Mouse (Mus musculus): ENCODE measurements around the gene Adgrv1. TPM values are rescaled to one million over a fixed set of nuclear protein-coding genes. Genes with fewer than 3 reads are reported as not detected.

The Adgrv1 gene
- total and polyA plus RNA-seq, 3 experiments: 0.17 to 0.44 (median 0.27) TPM

GRCm38 (mm10) chr13:81176071-81176470 is 456.9 kb downstream of the Adgrv1 start (continued):
- no peak for TF ChIP-seq ZNF384 (IDR thresholded peaks at IDR 0.05; ENCODE audit: low read depth, low read length)
- TF ChIP-seq JUND (conservative IDR thresholded peaks at IDR 0.05; ENCODE audit: low read depth, low read length): no peak
- TF ChIP-seq ZKSCAN1 (IDR thresholded peaks at IDR 0.05; ENCODE audit: borderline replicate concordance, low read depth, low read length): no peak
- TF ChIP-seq GABPA (IDR thresholded peaks at IDR 0.05; ENCODE audit: insufficient replicate concordance, low read depth, low read length): no peak
- no peak for TF ChIP-seq JUN (IDR thresholded peaks at IDR 0.05; ENCODE audit: insufficient read depth, low read depth, low read length)
- TF ChIP-seq USF2 (conservative IDR thresholded peaks at IDR 0.05; ENCODE audit: low read depth, low read length): no peak

GRCm38 (mm10) chr13:81171115-81171514 is 461.8 kb downstream of the Adgrv1 start:
- H3K9ac ChIP-seq (ENCODE audit: insufficient read depth, low read depth): no peak overlapping the region
- in situ Hi-C loops (cut with MboI; ENCODE audit: low pct_ligation_motif_present, low pct_unique_long_range_greater_than_20kb, low sequenced_read_pairs): loop anchor here (25.0 kb wide), 1 partner anchor 284 kb away; the partner anchor contains the start of gene Arrdc3
- no peaks in the 10 kb centered on the region for H3K36me3 ChIP-seq (replicated peaks in 1 of 2; ENCODE audit: control insufficient read depth in 1 of 2, insufficient read depth in 1 of 2, low read length in 1 of 2)
- peaks cover 21 to 33% of the 10 kb centered on the region in 2 experiments for H3K4me1 ChIP-seq (ENCODE audit: control insufficient read depth in 1 of 2, insufficient read depth in 2 of 2)
- no peaks in the 10 kb centered on the region for H3K79me2 ChIP-seq (replicated peaks; ENCODE audit: control insufficient read depth, extremely low read depth, insufficient read depth, poor library complexity, severe bottlenecking)
- H3K4me2 ChIP-seq (ENCODE audit: insufficient read depth, low read depth, poor library complexity, severe bottlenecking): no peak overlapping the region
- no peaks in the 10 kb centered on the region for H3K9me3 ChIP-seq (replicated peaks; ENCODE audit: low read length)
- no peak for DNase-seq (ENCODE audit: extremely low read depth)
- no peak for TF ChIP-seq RCOR1 (conservative IDR thresholded peaks at IDR 0.05; ENCODE audit: low read depth, low read length)
- TF ChIP-seq MAZ (IDR thresholded peaks at IDR 0.05; ENCODE audit: low read depth, low read length): no peak
- TF ChIP-seq IRF4 (IDR thresholded peaks at IDR 0.05; ENCODE audit: low read depth, low read length): no peak
- TF ChIP-seq ZKSCAN1 (IDR thresholded peaks at IDR 0.05; ENCODE audit: borderline replicate concordance, low read depth, low read length): no peak
- no peak overlapping the region for H3K4me3 ChIP-seq (replicated peaks in 1 of 3; ENCODE audit: low read depth in 2 of 3, low read length in 2 of 3, poor library complexity in 1 of 3)
- H3K27me3 ChIP-seq (replicated peaks): no peaks in the 10 kb centered on the region
- H3K27ac ChIP-seq (ENCODE audit: insufficient read depth, low read depth): no peak overlapping the region
- dilution Hi-C loops (cut with MboI; ENCODE audit: extremely low pct_ligation_motif_present, extremely low pct_unique_long_range_greater_than_20kb, low sequenced_read_pairs): no loop called here

- no peak overlapping the region for H3K4me3 ChIP-seq (replicated peaks in 1 of 3; ENCODE audit: low read depth in 2 of 3, low read length in 2 of 3, poor library complexity in 1 of 3)
- no peak overlapping the region for H3K4me2 ChIP-seq (ENCODE audit: insufficient read depth, low read depth, poor library complexity, severe bottlenecking)
- no peaks in the 10 kb centered on the region for H3K27me3 ChIP-seq (replicated peaks)
- no peaks in the 10 kb centered on the region for H3K79me2 ChIP-seq (replicated peaks; ENCODE audit: control insufficient read depth, extremely low read depth, insufficient read depth, poor library complexity, severe bottlenecking)
- H3K4me1 ChIP-seq (ENCODE audit: control insufficient read depth in 1 of 2, insufficient read depth in 2 of 2): peaks cover 12 to 21% of the 10 kb centered on the region in 2 experiments
- dilution Hi-C loops (cut with MboI; ENCODE audit: extremely low pct_ligation_motif_present, extremely low pct_unique_long_range_greater_than_20kb, low sequenced_read_pairs) (no loop called here), in situ Hi-C loops (cut with MboI; ENCODE audit: low pct_ligation_motif_present, low pct_unique_long_range_greater_than_20kb, low sequenced_read_pairs) (loop anchor here (25.0 kb wide), 1 partner anchor 280 kb away; the partner anchor contains the start of gene Arrdc3)
- no peaks in the 10 kb centered on the region for H3K36me3 ChIP-seq (replicated peaks in 1 of 2; ENCODE audit: control insufficient read depth in 1 of 2, insufficient read depth in 1 of 2, low read length in 1 of 2)
- no peak for TF ChIP-seq POLR2A (IDR thresholded peaks at IDR 0.05; ENCODE audit: low read depth, low read length)
- TF ChIP-seq MEF2A (IDR thresholded peaks at IDR 0.05; ENCODE audit: borderline replicate concordance, low read depth, low read length): no peak
- TF ChIP-seq CHD1 (IDR thresholded peaks at IDR 0.05; ENCODE audit: low read depth, low read length): no peak
- TF ChIP-seq JUND (conservative IDR thresholded peaks at IDR 0.05; ENCODE audit: low read depth, low read length): no peak
- TF ChIP-seq E2F4 (IDR thresholded peaks at IDR 0.05; ENCODE audit: insufficient replicate concordance, low read depth, low read length): no peak
- TF ChIP-seq ZC3H11A (IDR thresholded peaks at IDR 0.05; ENCODE audit: low read depth, low read length): no peak
- no peak for TF ChIP-seq MAZ (IDR thresholded peaks at IDR 0.05; ENCODE audit: low read depth, low read length)
- TF ChIP-seq SMC3 (IDR thresholded peaks at IDR 0.05; ENCODE audit: low read depth, low read length): no peak
- TF ChIP-seq USF1 (IDR thresholded peaks at IDR 0.05; ENCODE audit: low read depth, low read length): no peak
- no peak for TF ChIP-seq USF2 (conservative IDR thresholded peaks at IDR 0.05; ENCODE audit: low read depth, low read length)
- no peak for TF ChIP-seq PAX5 (IDR thresholded peaks at IDR 0.05; ENCODE audit: low read length)
- no peak for DNase-seq (ENCODE audit: extremely low read depth)
- H3K27ac ChIP-seq (ENCODE audit: insufficient read depth, low read depth): no peak overlapping the region
- H3K9ac ChIP-seq (ENCODE audit: insufficient read depth, low read depth): no peak overlapping the region
- no peaks in the 10 kb centered on the region for H3K9me3 ChIP-seq (replicated peaks; ENCODE audit: low read length)
Observed at GRCm38 (mm10) chr13:81167450-81167849, 465.5 kb downstream of the Adgrv1 start.

All from CH12.LX (cell line).